Mouse (Mus musculus): ENCODE data around the gene Mertk. TPM values are rescaled to one million over a fixed set of nuclear protein-coding genes. Genes with fewer than 3 reads are reported as not detected.

Gene Mertk
- polyA plus RNA-seq, 1 experiment from 2014 or later: 2.2 TPM

- no peak for ATAC-seq (ENCODE audit: low FRiP score)
- Histone ChIP-seq H3K27ac (no peak overlapping the region), H3K9me3 (ENCODE audit: control insufficient read depth, low read length) (no peaks in the 10 kb centered on the region), H3K9ac (no peak overlapping the region), H3K4me3 (replicated peaks; ENCODE audit: low read length) (no peak overlapping the region), H3K36me3 (replicated peaks; ENCODE audit: control insufficient read depth, insufficient read depth) (peaks cover 90% of the 10 kb centered on the region), H3K4me2 (replicated peaks) (no peak overlapping the region), H3K27me3 (ENCODE audit: control insufficient read depth, insufficient read depth, low read length) (no peaks in the 10 kb centered on the region), H3K4me1 (replicated peaks; ENCODE audit: control insufficient read depth, insufficient read depth, low read length) (no peaks in the 10 kb centered on the region)
- no peak for DNase-seq (ENCODE audit: low spot score)
- WGBS: 96% methylated on average over 3 of the region's 3 CpGs
Measured at GRCm38 (mm10) chr2:128838611-128839010, 139.9 kb downstream of the Mertk start.

GRCm38 (mm10) chr2:128839501-128839900, 140.7 kb downstream of the Mertk start:
- peaks cover 88% of the 10 kb centered on the region for H3K36me3 ChIP-seq (replicated peaks; ENCODE audit: control insufficient read depth, insufficient read depth)
- WGBS: 85% methylated on average over 2 of the region's 2 CpGs

GRCm38 (mm10) chr2:128842437-128842836, 143.7 kb downstream of the Mertk start:
- DNase-seq (ENCODE audit: low spot score) (no peak), ATAC-seq (ENCODE audit: low FRiP score) (no peak)
- WGBS: 92% methylated on average over 8 of the region's 8 CpGs
- H3K27ac ChIP-seq: no peak overlapping the region
- no peak overlapping the region for H3K9ac ChIP-seq
- H3K4me3 ChIP-seq (replicated peaks; ENCODE audit: low read length): no peak overlapping the region
- no peaks in the 10 kb centered on the region for H3K4me1 ChIP-seq (replicated peaks; ENCODE audit: control insufficient read depth, insufficient read depth, low read length)
- H3K36me3 ChIP-seq (replicated peaks; ENCODE audit: control insufficient read depth, insufficient read depth): peaks cover 87% of the 10 kb centered on the region
- no peaks in the 10 kb centered on the region for H3K27me3 ChIP-seq (ENCODE audit: control insufficient read depth, insufficient read depth, low read length)
- no peak overlapping the region for H3K4me2 ChIP-seq (replicated peaks)
- H3K9me3 ChIP-seq (ENCODE audit: control insufficient read depth, low read length): no peaks in the 10 kb centered on the region

More at GRCm38 (mm10) chr2:128839501-128839900, 140.7 kb downstream of the Mertk start:
- Histone ChIP-seq H3K9me3 (ENCODE audit: control insufficient read depth, low read length) (no peaks in the 10 kb centered on the region), H3K27ac (no peak overlapping the region), H3K27me3 (ENCODE audit: control insufficient read depth, insufficient read depth, low read length) (no peaks in the 10 kb centered on the region), H3K4me3 (replicated peaks; ENCODE audit: low read length) (no peak overlapping the region), H3K4me1 (replicated peaks; ENCODE audit: control insufficient read depth, insufficient read depth, low read length) (no peaks in the 10 kb centered on the region), H3K9ac (no peak overlapping the region), H3K4me2 (replicated peaks) (no peak overlapping the region)
- DNase-seq (ENCODE audit: low spot score) (no peak), ATAC-seq (ENCODE audit: low FRiP score) (no peak)

- H3K4me2 ChIP-seq (replicated peaks): no peak overlapping the region
- no peaks in the 10 kb centered on the region for H3K27me3 ChIP-seq (ENCODE audit: control insufficient read depth, insufficient read depth, low read length)
- no peak overlapping the region for H3K27ac ChIP-seq
- H3K4me1 ChIP-seq (replicated peaks; ENCODE audit: control insufficient read depth, insufficient read depth, low read length): no peaks in the 10 kb centered on the region
- DNase-seq (ENCODE audit: low spot score): no peak
- WGBS: 96% methylated on average over 2 of the region's 2 CpGs
- no peak for ATAC-seq (ENCODE audit: low FRiP score)
- H3K9ac ChIP-seq: no peak overlapping the region
- H3K36me3 ChIP-seq (replicated peaks; ENCODE audit: control insufficient read depth, insufficient read depth): peaks cover 95% of the 10 kb centered on the region
- no peak overlapping the region for H3K4me3 ChIP-seq (replicated peaks; ENCODE audit: low read length)
- H3K9me3 ChIP-seq (ENCODE audit: control insufficient read depth, low read length): no peaks in the 10 kb centered on the region
Measured at GRCm38 (mm10) chr2:128850036-128850435, 151.3 kb downstream of the Mertk start.

Other genes with a start within 250 kb of the Mertk start
- gene Spdye4c, start 107.7 kb upstream of the Mertk start, polyA plus RNA-seq (2014; fragmentation: Nextera tagmentation; extraction: Ambion mirVana): not detected in 2 replicates
- 55.7 and 55.8 TPM in 2 replicates for gene Anapc1, start 11.6 kb upstream of the Mertk start, polyA plus RNA-seq (2014; fragmentation: Nextera tagmentation; extraction: Ambion mirVana)
- 35.6 and 35.9 TPM in 2 replicates for gene Tmem87b, start 119.2 kb downstream of the Mertk start, polyA plus RNA-seq (2014; fragmentation: Nextera tagmentation; extraction: Ambion mirVana)
- gene Fbln7, start 164.0 kb downstream of the Mertk start, polyA plus RNA-seq (2014; fragmentation: Nextera tagmentation; extraction: Ambion mirVana): 2.6 and 2.8 TPM in 2 replicates
- gene Zc3h8, start 245.1 kb downstream of the Mertk start, polyA plus RNA-seq (2014; fragmentation: Nextera tagmentation; extraction: Ambion mirVana): 12.5 and 12.6 TPM in 2 replicates

Measured in hindbrain, embryonic 14.5 days (tissue).